Mouse (Mus musculus) E14TG2a.4 (cell line): ENCODE results near the gene Pex3.

Source experiments
- CTCF ChIP-seq: conservative IDR thresholded peaks from 2 replicates; pipeline ENCODE4 v1.5.1; 2014; ENCODE audit warnings: low read length
- POU5F1 ChIP-seq: IDR thresholded peaks from 2 replicates; pipeline ENCODE4 v1.6.1; 2014; ENCODE audit warnings: low read length, borderline replicate concordance

- TF ChIP-seq CTCF (no peak), POU5F1 (no peak)
These were observed 56.6 kb downstream of the Pex3 start for GRCm38 (mm10) chr10:13496315-13496714.
